Mouse (Mus musculus) inflammation-experienced regulatory T-cells, adult 6 months (primary cell): ENCODE measurements around the gene Ift81. TPM values are rescaled to one million over a fixed set of nuclear protein-coding genes. Genes with fewer than 3 reads are reported as not detected.

Experiments used
- ATAC-seq: one replicate; pipeline ENCODE4 v1.8.0; 2017
- polyA plus RNA-seq, 3 experiments: library from polyadenylated mRNA; unstranded; fragments of 100-300 nt; shearing (Covaris generic); gene quantifications; one replicate each; pipeline ENCODE4 v1.2.1; 2017

The Ift81 gene
- polyA plus RNA-seq, 3 experiments from 2014 or later: 3.0 to 8.2 (median 6.3) TPM

GRCm38 (mm10) chr5:122625565-122626252, 11.4 kb upstream of the Ift81 start:
- ATAC-seq: no peak

GRCm38 (mm10) chr5:122624952-122625479, 10.7 kb upstream of the Ift81 start:
- no peak for ATAC-seq

- no peak for ATAC-seq
Observed at GRCm38 (mm10) chr5:122623861-122624260, 9.5 kb upstream of the Ift81 start.

- ATAC-seq: no peak
Observed at GRCm38 (mm10) chr5:122622526-122622925, 8.2 kb upstream of the Ift81 start.

- no peak for ATAC-seq
Observed at GRCm38 (mm10) chr5:122621376-122621886, 7.1 kb upstream of the Ift81 start.

GRCm38 (mm10) chr5:122619686-122620296, 5.5 kb upstream of the Ift81 start:
- ATAC-seq: no peak

- ATAC-seq: no peak
Observed at GRCm38 (mm10) chr5:122617718-122618117, 3.4 kb upstream of the Ift81 start.

- no peak for ATAC-seq
Observed at GRCm38 (mm10) chr5:122611651-122612050, 2.7 kb downstream of the Ift81 start.

- ATAC-seq: no peak
Observed at GRCm38 (mm10) chr5:122604894-122605293, 9.4 kb downstream of the Ift81 start.

- ATAC-seq: peak; percentile 96
Observed at GRCm38 (mm10) chr5:122602233-122602632, 12.1 kb downstream of the Ift81 start.

GRCm38 (mm10) chr5:122595470-122595869, 18.8 kb downstream of the Ift81 start:
- no peak for ATAC-seq

GRCm38 (mm10) chr5:122589891-122590290, 24.4 kb downstream of the Ift81 start:
- no peak for ATAC-seq

- ATAC-seq: no peak
Observed at GRCm38 (mm10) chr5:122585546-122585945, 28.8 kb downstream of the Ift81 start.

GRCm38 (mm10) chr5:122584093-122584492, 30.2 kb downstream of the Ift81 start:
- ATAC-seq: no peak

- ATAC-seq: no peak
Observed at GRCm38 (mm10) chr5:122576683-122577329, 37.5 kb downstream of the Ift81 start.

- ATAC-seq: no peak
Observed at GRCm38 (mm10) chr5:122572001-122572400, 42.3 kb downstream of the Ift81 start.

GRCm38 (mm10) chr5:122566626-122567025, 47.7 kb downstream of the Ift81 start:
- ATAC-seq: no peak

GRCm38 (mm10) chr5:122560654-122561053, 53.7 kb downstream of the Ift81 start:
- no peak for ATAC-seq

- no peak for ATAC-seq
Observed at GRCm38 (mm10) chr5:122558127-122558526, 56.2 kb downstream of the Ift81 start.

GRCm38 (mm10) chr5:122555107-122555506, 59.2 kb downstream of the Ift81 start:
- no peak for ATAC-seq

- no peak for ATAC-seq
Observed at GRCm38 (mm10) chr5:122552638-122553037, 61.7 kb downstream of the Ift81 start.

- no peak for ATAC-seq
Observed at GRCm38 (mm10) chr5:122550460-122550859, 63.9 kb downstream of the Ift81 start.

- peak; percentile 94 for ATAC-seq
Observed at GRCm38 (mm10) chr5:122548671-122549070, 65.6 kb downstream of the Ift81 start.
